Mouse (Mus musculus): ENCODE measurements around the gene Adcyap1r1. TPM values are rescaled to one million over a fixed set of nuclear protein-coding genes. Genes with fewer than 3 reads are reported as not detected.

Adcyap1r1 gene
- total and polyA plus RNA-seq, 2 experiments, result 0.74 to 0.78 TPM

GRCm38 (mm10) chr6:55453548-55453947, 1.8 kb downstream of the Adcyap1r1 start:
- no peak overlapping the region for H3K9ac ChIP-seq (ENCODE audit: low read depth, low read length)

GRCm38 (mm10) chr6:55455641-55456040, 3.9 kb downstream of the Adcyap1r1 start:
- Histone ChIP-seq H3K79me2 (ENCODE audit: control insufficient read depth, insufficient read depth, low read length) (no peaks in the 10 kb centered on the region), H3K9ac (ENCODE audit: low read depth, low read length) (no peak overlapping the region), H3K4me3 (ENCODE audit: insufficient read depth, low read depth, low read length) (no peak overlapping the region), H3K27me3 (ENCODE audit: control insufficient read depth, insufficient read depth, low read length) (peaks cover 3% of the 10 kb centered on the region; the same call in 1 of the 2 replicates), H3K4me1 (ENCODE audit: control insufficient read depth, insufficient read depth, low read length) (no peaks in the 10 kb centered on the region), H3K27ac (replicated peaks; ENCODE audit: insufficient read depth, low read depth, low read length) (no peak overlapping the region), H3K36me3 (ENCODE audit: control insufficient read depth, insufficient read depth, low read length) (no peaks in the 10 kb centered on the region)
- WGBS, result 72% methylated on average over 5 of the region's 5 CpGs
- no peak for DNase-seq (ENCODE audit: extremely low read depth, low read depth, low spot score)
- TF ChIP-seq POLR2A (IDR thresholded peaks at IDR 0.05; ENCODE audit: extremely low read depth, insufficient read depth, low read length) (no peak), CTCF (IDR thresholded peaks at IDR 0.05; ENCODE audit: low read depth, low read length) (no peak)

More at GRCm38 (mm10) chr6:55453548-55453947, 1.8 kb downstream of the Adcyap1r1 start:
- no peaks in the 10 kb centered on the region for H3K4me1 ChIP-seq (ENCODE audit: control insufficient read depth, insufficient read depth, low read length)
- no peaks in the 10 kb centered on the region for H3K36me3 ChIP-seq (ENCODE audit: control insufficient read depth, insufficient read depth, low read length)
- H3K79me2 ChIP-seq (ENCODE audit: control insufficient read depth, insufficient read depth, low read length), result no peaks in the 10 kb centered on the region
- no peak overlapping the region for H3K4me3 ChIP-seq (ENCODE audit: insufficient read depth, low read depth, low read length)
- no peak for TF ChIP-seq POLR2A (IDR thresholded peaks at IDR 0.05; ENCODE audit: extremely low read depth, insufficient read depth, low read length)
- no peak for TF ChIP-seq CTCF (IDR thresholded peaks at IDR 0.05; ENCODE audit: low read depth, low read length)
- peaks cover 3% of the 10 kb centered on the region; the same call in 1 of the 2 replicates for H3K27me3 ChIP-seq (ENCODE audit: control insufficient read depth, insufficient read depth, low read length)
- 35% methylated on average over 1 of the region's 1 CpGs for WGBS
- no peak overlapping the region for H3K27ac ChIP-seq (replicated peaks; ENCODE audit: insufficient read depth, low read depth, low read length)
- DNase-seq (ENCODE audit: extremely low read depth, low read depth, low spot score), result peak; percentile 9

- no peak overlapping the region for H3K4me3 ChIP-seq (ENCODE audit: insufficient read depth, low read depth, low read length)
- no peaks in the 10 kb centered on the region for H3K27me3 ChIP-seq (ENCODE audit: control insufficient read depth, insufficient read depth, low read length)
- TF ChIP-seq POLR2A (IDR thresholded peaks at IDR 0.05; ENCODE audit: extremely low read depth, insufficient read depth, low read length), result no peak
- TF ChIP-seq CTCF (IDR thresholded peaks at IDR 0.05; ENCODE audit: low read depth, low read length), result no peak
- 72% methylated on average over 7 of the region's 7 CpGs for WGBS
- H3K4me1 ChIP-seq (ENCODE audit: control insufficient read depth, insufficient read depth, low read length), result no peaks in the 10 kb centered on the region
- no peaks in the 10 kb centered on the region for H3K79me2 ChIP-seq (ENCODE audit: control insufficient read depth, insufficient read depth, low read length)
- DNase-seq (ENCODE audit: extremely low read depth, low read depth, low spot score), result no peak
- no peaks in the 10 kb centered on the region for H3K36me3 ChIP-seq (ENCODE audit: control insufficient read depth, insufficient read depth, low read length)
- H3K27ac ChIP-seq (replicated peaks; ENCODE audit: insufficient read depth, low read depth, low read length), result no peak overlapping the region
- no peak overlapping the region for H3K9ac ChIP-seq (ENCODE audit: low read depth, low read length)
Observed at GRCm38 (mm10) chr6:55457727-55458126, 5.9 kb downstream of the Adcyap1r1 start.

- no peak overlapping the region for H3K4me3 ChIP-seq (ENCODE audit: insufficient read depth, low read depth, low read length)
- TF ChIP-seq CTCF (IDR thresholded peaks at IDR 0.05; ENCODE audit: low read depth, low read length) (no peak), POLR2A (IDR thresholded peaks at IDR 0.05; ENCODE audit: extremely low read depth, insufficient read depth, low read length) (no peak)
- H3K27ac ChIP-seq (replicated peaks; ENCODE audit: insufficient read depth, low read depth, low read length), result no peak overlapping the region
- no peaks in the 10 kb centered on the region for H3K4me1 ChIP-seq (ENCODE audit: control insufficient read depth, insufficient read depth, low read length)
- H3K9ac ChIP-seq (ENCODE audit: low read depth, low read length), result no peak overlapping the region
- H3K79me2 ChIP-seq (ENCODE audit: control insufficient read depth, insufficient read depth, low read length), result no peaks in the 10 kb centered on the region
- no peaks in the 10 kb centered on the region for H3K36me3 ChIP-seq (ENCODE audit: control insufficient read depth, insufficient read depth, low read length)
- DNase-seq (ENCODE audit: extremely low read depth, low read depth, low spot score), result no peak
- no peaks in the 10 kb centered on the region for H3K27me3 ChIP-seq (ENCODE audit: control insufficient read depth, insufficient read depth, low read length)
- 59% methylated on average over 1 of the region's 1 CpGs for WGBS
Observed at GRCm38 (mm10) chr6:55458156-55458555, 6.4 kb downstream of the Adcyap1r1 start.

- no peaks in the 10 kb centered on the region for H3K79me2 ChIP-seq (ENCODE audit: control insufficient read depth, insufficient read depth, low read length)
- H3K27me3 ChIP-seq (ENCODE audit: control insufficient read depth, insufficient read depth, low read length), result no peaks in the 10 kb centered on the region
- no peaks in the 10 kb centered on the region for H3K4me1 ChIP-seq (ENCODE audit: control insufficient read depth, insufficient read depth, low read length)
- H3K36me3 ChIP-seq (ENCODE audit: control insufficient read depth, insufficient read depth, low read length), result no peaks in the 10 kb centered on the region
- WGBS, result 79% methylated on average over 20 of the region's 20 CpGs
- H3K9ac ChIP-seq (ENCODE audit: low read depth, low read length), result no peak overlapping the region
- no peak overlapping the region for H3K4me3 ChIP-seq (ENCODE audit: insufficient read depth, low read depth, low read length)
- TF ChIP-seq POLR2A (IDR thresholded peaks at IDR 0.05; ENCODE audit: extremely low read depth, insufficient read depth, low read length) (no peak), CTCF (IDR thresholded peaks at IDR 0.05; ENCODE audit: low read depth, low read length) (no peak)
- H3K27ac ChIP-seq (replicated peaks; ENCODE audit: insufficient read depth, low read depth, low read length), result no peak overlapping the region
- no peak for DNase-seq (ENCODE audit: extremely low read depth, low read depth, low spot score)
Observed at GRCm38 (mm10) chr6:55459545-55460397, 8.0 kb downstream of the Adcyap1r1 start.

GRCm38 (mm10) chr6:55461141-55461540, 9.4 kb downstream of the Adcyap1r1 start:
- H3K36me3 ChIP-seq (ENCODE audit: control insufficient read depth, insufficient read depth, low read length), result no peaks in the 10 kb centered on the region
- peak; percentile 30 for DNase-seq (ENCODE audit: extremely low read depth, low read depth, low spot score)
- no peaks in the 10 kb centered on the region for H3K4me1 ChIP-seq (ENCODE audit: control insufficient read depth, insufficient read depth, low read length)
- H3K4me3 ChIP-seq (ENCODE audit: insufficient read depth, low read depth, low read length), result no peak overlapping the region
- H3K9ac ChIP-seq (ENCODE audit: low read depth, low read length), result no peak overlapping the region
- no peaks in the 10 kb centered on the region for H3K79me2 ChIP-seq (ENCODE audit: control insufficient read depth, insufficient read depth, low read length)
- no peak overlapping the region for H3K27ac ChIP-seq (replicated peaks; ENCODE audit: insufficient read depth, low read depth, low read length)
- no peaks in the 10 kb centered on the region for H3K27me3 ChIP-seq (ENCODE audit: control insufficient read depth, insufficient read depth, low read length)
- TF ChIP-seq POLR2A (IDR thresholded peaks at IDR 0.05; ENCODE audit: extremely low read depth, insufficient read depth, low read length) (no peak), CTCF (IDR thresholded peaks at IDR 0.05; ENCODE audit: low read depth, low read length) (0 out of 2 replicates have a peak, but pooled peaks have one; percentile 17)
- 47% methylated on average over 5 of the region's 5 CpGs for WGBS
